Mouse (Mus musculus) bone marrow, adult 2 months (tissue): ENCODE measurements at regions not wholly inside any gene's neighbourhood (a gene's known extent, or its start where the extent isn't known, plus 50 kb on each side); places are given as distances from the start of the nearest gene placed in this dataset.

Source experiments
- CTCF ChIP-seq: fragments of 200-500 bp; IDR thresholded peaks from 2 replicates; pipeline ENCODE4 v1.5.1; 2011; ENCODE audit warnings: low read length, control low read depth; ENCODE audit not compliant: control insufficient read depth, insufficient read depth
- POLR2A ChIP-seq: fragments of 200-500 bp; IDR thresholded peaks from 2 replicates; pipeline ENCODE4 v1.6.1; 2011; ENCODE audit warnings: low read depth, mild to moderate bottlenecking, control low read depth, low read length, borderline replicate concordance; ENCODE audit not compliant: control insufficient read depth

DNA sequence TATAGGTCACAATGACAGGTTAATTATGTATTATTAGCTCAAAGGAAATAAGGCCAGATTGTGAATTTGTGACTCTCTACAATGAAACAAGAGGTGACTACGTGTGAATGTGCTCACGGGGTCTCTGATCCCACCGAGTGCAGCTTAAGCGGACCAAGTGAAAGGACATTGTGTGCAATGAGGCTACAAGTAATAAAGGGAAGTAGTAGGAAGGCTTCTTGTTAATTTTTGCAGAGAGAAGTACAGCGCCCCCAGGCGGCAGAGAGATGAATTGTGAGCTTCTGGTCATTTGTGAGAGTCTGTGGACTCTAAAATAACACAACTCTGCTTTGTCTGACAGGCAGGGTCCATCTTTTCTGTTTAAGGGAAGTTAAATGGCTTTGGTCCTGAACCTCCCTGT is 73.9 kb upstream of the Gls start:
- TF ChIP-seq CTCF (no peak), POLR2A (no peak)
